Mouse (Mus musculus) heart, postnatal 0 days (tissue): Measurements from ENCODE around the gene Zbtb40.

Experiments
- CTCF ChIP-seq: IDR thresholded peaks from 2 replicates; pipeline ENCODE4 v1.5.1; 2016; ENCODE audit warnings: antibody characterized with exemption, control low read depth, low read depth
- EP300 ChIP-seq: IDR thresholded peaks from 2 replicates; pipeline ENCODE4 v1.6.1; 2016; ENCODE audit warnings: antibody characterized with exemption, low read depth

DNA sequence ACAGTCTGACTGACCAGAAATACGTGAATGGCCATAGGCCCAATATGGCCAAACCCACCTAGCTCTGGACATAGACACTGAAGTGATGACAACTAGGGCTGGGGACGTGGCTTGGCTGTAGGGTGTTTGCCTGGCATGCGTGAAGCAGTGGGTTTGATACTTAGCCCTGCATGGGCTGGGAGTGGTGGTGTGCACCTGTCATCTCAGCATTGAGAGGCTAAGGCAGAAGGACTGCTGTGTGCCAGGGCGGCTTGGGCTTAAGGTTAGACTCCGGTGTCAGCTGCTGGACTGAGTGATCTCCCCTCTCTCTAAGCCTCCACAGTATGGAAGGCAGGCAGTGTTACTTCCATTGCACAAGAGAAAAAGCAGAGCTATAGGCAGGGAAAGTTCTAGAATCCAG, 110.7 kb downstream of the Zbtb40 start:
- TF ChIP-seq CTCF = no peak
- no peak for TF ChIP-seq EP300
